Mouse (Mus musculus): ENCODE data around the gene Vhl. TPM values are rescaled to one million over a fixed set of nuclear protein-coding genes. Genes with fewer than 3 reads are reported as not detected.
"Not testable (repeated sequence)": the region's sequence is repeated elsewhere in the genome, so short reads cannot be mapped to it uniquely, and the experiment has no call there.

Gene Vhl
- total RNA-seq, 2 experiments from 2014 or later, result 44.3 to 48.5 TPM

DNA sequence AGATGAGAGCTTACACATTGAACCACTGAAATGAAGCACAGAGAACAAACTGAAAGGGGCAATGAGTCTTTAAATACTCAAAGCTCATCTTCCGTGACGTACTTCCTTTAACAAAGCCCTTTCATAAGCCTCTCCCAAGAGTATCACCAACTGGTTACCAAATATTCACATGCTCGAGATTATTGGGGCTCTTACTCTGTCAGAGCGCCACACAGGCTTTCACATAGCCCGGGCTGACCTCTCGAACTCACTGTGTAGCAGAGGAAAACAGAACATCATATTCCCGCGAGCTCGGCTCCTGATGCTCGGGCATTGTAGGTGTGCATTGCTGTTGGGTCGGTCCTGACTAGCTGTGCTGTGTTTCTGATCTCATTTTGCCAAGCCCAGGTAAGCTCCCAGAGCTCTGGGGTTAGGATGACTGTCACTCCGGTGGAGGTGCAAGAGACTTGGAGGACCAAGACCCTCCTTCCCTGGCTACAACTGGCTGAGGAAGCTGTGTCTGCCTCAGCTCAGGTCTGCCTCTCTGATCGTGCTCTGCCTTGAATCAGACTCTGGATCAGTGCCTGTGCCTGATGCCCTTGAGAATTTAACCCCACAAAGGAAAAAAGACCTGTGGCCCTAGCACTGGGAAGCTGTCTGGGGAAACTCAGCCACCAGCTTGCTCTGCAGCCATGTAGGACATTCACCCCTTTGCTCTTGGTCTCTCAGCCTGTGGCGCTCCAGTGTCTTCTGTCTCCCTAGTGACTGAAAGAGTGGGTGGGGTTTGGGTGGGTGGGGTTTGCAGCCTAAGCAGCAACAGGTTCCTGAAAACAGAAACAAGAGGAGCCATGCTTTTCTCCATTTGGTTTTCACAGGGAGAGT, 37.0 kb downstream of the Vhl start:
- DNase-seq (ENCODE audit: low spot score in 2 of 2), result no peak

GRCm38 (mm10) chr6:113661353-113662241, 37.8 kb downstream of the Vhl start:
- peak in 1 of 2 experiments; percentile 57 for DNase-seq (ENCODE audit: low spot score in 2 of 2)

DNA sequence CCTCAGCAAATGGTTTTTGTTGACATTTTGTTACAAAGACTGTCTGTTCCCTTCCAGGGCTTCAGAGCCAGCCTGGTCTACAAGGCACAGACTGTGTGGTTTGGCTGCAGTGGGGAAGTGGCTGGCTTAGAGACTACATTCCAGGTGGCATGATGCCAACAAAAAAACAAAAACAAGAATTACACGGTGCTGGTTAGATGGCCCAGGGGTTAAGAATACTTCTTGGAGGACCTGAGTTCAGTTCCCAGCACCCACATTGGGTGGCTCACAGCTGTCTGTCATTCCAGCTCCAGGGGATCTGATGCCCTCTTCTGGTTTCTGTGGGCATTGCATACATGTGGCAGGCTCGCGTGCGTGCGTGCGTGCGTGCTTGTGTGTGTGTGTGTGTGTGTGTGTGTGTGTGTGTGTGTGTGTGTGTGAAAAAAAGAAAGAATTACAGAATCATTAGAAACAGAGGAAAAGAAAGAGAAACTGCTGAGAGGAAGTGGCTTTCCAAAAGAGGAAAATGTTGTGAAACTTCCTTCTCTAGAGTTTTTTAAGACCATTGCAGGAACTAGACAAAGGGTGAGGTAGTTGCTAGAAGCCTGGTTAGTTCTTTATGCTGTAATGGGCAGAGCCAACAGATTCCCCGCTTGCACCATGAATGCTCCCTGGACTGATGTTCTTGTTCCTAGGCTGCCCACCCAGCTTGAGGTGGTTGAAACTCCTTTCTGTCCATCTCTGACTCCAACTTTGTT, 39.4 kb downstream of the Vhl start:
- no peak for DNase-seq (ENCODE audit: low spot score in 2 of 2)

- no peak for DNase-seq (ENCODE audit: low spot score in 2 of 2)
These were observed 40.5 kb downstream of the Vhl start for GRCm38 (mm10) chr6:113664305-113664704.

- DNase-seq (ENCODE audit: low spot score in 2 of 2), result no peak
These were observed 43.9 kb downstream of the Vhl start for GRCm38 (mm10) chr6:113667611-113668122.

- no peak for DNase-seq (ENCODE audit: low spot score in 2 of 2)
These were observed 44.8 kb downstream of the Vhl start for GRCm38 (mm10) chr6:113668287-113669154.

DNA sequence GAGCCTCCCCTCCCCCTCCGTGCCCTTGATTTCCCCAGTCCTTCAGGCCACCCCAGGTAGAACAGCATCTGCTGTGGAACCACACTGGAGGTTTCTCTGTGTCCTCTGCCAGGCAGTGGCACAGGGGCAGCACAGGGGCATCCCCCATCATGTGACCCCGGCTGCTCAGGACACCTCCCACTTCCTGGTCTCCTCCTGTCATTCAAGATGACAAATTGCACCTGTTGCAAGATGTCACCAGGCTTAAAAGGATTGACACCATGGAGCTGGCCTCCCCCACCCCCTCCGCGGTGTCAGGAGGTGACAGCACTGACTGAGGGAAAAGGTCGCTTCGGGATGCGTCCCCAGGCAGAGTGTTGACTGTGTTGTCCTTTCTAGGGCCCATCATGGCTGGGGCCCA, 46.1 kb downstream of the Vhl start:
- DNase-seq (ENCODE audit: low spot score in 2 of 2), result no peak

DNA sequence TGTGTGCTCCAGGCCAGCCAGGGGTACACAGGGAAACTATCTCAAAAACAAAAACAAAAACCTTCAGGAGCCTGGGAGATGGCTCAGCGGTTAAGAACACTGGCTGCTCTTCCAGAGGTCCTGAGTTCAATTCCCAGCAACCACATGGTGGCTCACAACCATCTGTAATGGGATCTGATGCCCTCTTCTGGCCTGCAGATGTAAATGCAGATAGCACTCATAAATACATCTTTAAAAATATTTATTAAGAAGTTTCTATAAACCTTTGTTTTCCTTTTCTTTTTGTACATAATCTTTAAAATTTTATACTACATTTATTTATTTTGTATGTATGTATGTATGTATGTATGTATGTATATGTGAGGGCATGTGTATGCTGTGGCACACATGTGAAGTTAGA, 48.3 kb downstream of the Vhl start:
- DNase-seq (ENCODE audit: low spot score in 2 of 2), result not testable (repeated sequence)

- no peak for DNase-seq (ENCODE audit: low spot score in 2 of 2)
These were observed 49.2 kb downstream of the Vhl start for GRCm38 (mm10) chr6:113672989-113673388.

DNA sequence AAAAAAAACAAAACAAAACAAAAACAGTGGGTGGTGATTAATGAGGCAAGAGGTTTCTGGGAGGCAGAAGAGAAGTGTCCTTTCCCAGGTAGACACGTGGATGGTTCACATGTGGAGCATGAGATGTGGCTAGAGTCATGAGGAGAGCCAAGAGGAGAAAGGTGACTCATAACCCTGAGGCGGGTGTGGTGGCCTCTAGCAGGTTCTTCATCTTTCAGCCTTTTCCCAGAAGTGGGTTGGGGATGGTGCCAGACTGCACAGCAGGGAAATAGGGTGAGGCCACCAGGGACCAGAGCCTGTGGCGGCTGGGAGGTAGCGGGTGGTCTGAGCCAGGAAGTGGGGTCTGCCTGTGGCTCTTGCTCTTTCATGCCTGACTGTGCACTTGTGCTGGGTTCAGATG, 51.5 kb downstream of the Vhl start:
- no peak for DNase-seq (ENCODE audit: low spot score in 2 of 2)

DNA sequence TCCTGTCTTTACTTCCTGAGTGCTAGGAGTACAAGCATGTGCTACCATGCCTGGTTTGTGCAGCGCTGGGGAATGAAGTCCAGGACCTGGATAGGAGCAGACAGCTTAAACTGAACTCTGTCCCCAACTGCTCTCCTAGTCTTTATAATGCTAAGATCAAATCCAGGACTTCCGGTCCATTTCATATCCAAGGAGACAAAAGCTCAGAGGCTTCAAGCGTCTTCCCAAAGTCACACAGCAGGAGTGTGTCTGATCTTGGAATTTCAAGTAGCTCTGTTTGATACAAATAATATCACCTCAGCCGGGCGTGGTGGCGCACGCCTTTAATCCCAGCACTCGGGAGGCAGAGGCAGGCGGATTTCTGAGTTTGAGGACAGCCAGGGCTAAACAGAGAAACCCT, 52.2 kb downstream of the Vhl start:
- no peak for DNase-seq (ENCODE audit: low spot score in 2 of 2)

GRCm38 (mm10) chr6:113677070-113677734, 53.4 kb downstream of the Vhl start:
- no peak for DNase-seq (ENCODE audit: low spot score in 2 of 2)

DNA sequence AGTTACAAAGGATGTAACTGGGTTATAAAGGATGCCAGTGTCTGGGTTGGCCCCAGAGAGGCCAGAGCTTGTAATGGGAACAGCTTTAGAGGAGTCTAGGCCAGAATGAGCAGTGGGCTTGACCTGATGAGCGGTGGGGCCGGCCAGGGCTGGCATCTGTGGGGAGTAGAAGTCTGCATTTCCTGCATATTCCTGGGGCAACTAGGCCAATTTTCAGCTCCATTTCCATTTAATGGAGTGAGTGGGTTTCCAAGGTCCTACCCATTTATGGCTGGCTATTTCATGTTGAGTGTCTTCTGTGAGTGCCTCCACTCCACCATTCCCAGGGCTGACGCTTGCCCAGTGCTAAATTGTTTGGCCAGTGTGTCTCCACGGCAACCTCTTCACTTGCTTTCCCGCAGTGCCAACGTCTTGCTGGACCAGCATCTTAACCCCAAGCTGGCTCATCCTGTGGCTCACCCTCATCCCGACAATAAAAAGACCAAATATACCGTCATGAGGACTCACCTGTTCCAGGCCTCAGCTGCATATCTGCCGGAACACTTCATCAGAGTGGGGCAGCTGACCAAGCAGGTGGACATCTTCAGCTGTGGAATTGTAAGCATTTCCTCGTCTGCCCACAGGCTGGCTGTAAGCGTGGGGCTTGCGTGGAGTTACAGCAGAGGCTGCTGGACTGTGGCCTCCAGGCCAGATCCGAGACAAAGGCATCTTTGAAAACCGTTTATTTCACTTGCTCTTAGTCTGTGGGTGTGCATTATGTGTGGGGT, 54.7 kb downstream of the Vhl start:
- DNase-seq (ENCODE audit: low spot score in 2 of 2), result peak in 1 of 2 experiments; percentile 30

- DNase-seq (ENCODE audit: low spot score in 2 of 2), result no peak
These were observed 56.3 kb downstream of the Vhl start for GRCm38 (mm10) chr6:113679993-113680566.

Data from layer of hippocampus, adult 18-20 months (tissue).